Mouse (Mus musculus) left cerebral cortex, adult 8-10 months (tissue): ENCODE data around the gene Tnfrsf8. TPM values are rescaled to one million over a fixed set of nuclear protein-coding genes. Genes with fewer than 3 reads are reported as not detected.

ENCODE experiments used
- DNase-seq, 2 experiments: peaks; one replicate each; pipeline ENCODE4 v3.0.0; 2022; ENCODE audit warnings: low spot score in 2 of 2
- total RNA-seq, 4 experiments: library from RNA; stranded (reverse); gene quantifications; 2 replicates each; pipeline ENCODE4 v1.2.4; 2022

The Tnfrsf8 gene
- total RNA-seq, 4 experiments from 2014 or later, result 1.2 to 1.7 (median 1.6) TPM

DNA sequence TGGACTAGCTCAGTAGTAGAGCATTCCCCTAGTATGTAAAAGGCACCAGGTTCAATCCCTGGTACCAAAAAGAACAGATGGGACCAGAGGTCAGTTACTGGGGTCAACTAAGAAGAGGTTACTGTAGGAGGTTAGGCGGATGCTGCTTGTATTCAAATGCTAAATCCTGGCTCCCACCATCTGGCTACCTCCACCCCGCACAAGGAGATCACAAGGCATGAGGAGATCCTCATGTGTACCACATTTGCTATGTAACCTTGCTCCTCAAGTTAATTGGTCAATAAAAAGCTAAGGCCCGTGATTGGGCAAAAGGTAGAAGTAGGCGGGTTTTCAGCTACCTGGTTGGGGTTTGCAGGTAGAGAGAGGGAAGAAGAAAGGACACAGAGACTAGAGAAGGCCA lies 43.3 kb downstream of the Tnfrsf8 start:
- no peak for DNase-seq

DNA sequence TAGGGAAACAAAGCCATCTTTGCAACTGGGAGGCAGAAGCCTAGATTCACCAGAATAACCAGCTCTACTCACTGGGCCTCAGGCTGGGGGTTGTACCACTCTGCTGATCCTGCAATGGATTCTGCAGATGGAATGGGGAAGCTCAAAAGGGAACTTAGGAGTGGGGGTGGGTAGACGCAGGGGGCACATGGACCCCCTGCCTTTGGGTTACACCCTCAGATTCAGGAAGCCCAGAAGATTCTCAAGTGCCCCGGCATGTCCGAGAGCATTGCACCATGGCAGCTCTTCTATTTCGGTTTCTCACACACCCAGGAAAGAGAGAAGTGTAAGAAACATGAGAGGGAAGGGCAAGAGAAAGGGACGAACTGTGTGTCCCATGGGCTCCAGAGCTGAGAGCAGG lies 44.8 kb downstream of the Tnfrsf8 start:
- no peak for DNase-seq

DNA sequence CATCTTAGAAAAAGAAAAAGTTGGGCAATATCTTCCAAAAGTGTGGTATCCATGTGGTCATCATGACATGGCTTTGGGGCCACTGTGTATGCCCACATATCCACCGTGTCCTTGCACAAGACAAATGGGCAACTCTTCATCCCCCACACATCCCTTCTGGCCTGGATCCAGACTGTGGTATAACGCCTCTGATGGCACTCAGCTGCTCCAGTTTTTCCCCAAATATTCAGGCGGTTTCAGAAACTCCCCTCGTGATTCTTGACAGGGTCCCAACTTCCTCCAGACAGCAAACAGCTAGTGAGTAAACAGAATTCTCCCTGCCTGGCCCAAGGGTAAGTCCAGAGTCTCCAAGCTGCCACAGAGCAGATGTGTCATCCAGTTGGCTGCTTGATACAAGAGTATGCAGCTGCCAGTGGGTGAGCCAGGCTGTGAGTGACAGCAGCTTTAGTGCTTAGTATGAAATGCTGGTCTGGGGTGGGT lies 47.3 kb downstream of the Tnfrsf8 start:
- no peak for DNase-seq

- no peak for DNase-seq
Observed at GRCm38 (mm10) chr4:145266505-145266904, 48.5 kb downstream of the Tnfrsf8 start.

DNA sequence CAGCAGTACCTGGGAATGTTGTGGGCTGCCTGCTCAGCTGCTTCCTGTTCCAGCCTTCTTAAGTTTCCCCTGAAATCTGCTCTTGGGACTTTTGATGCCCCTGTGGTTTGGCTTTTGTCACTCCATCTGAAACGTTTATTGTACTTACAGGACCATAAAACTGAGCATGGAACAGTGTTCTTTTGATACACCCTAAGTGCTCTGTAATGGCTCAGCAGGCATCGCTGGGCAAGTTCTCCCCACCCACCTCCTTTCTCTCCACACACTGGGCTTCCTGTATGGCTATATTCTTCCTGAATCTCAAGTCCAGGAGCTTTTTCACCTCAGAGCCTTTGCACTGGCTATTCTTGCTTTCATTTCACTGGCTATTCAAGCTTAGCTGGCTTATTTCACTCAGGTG lies 50.2 kb downstream of the Tnfrsf8 start:
- DNase-seq, result no peak

DNA sequence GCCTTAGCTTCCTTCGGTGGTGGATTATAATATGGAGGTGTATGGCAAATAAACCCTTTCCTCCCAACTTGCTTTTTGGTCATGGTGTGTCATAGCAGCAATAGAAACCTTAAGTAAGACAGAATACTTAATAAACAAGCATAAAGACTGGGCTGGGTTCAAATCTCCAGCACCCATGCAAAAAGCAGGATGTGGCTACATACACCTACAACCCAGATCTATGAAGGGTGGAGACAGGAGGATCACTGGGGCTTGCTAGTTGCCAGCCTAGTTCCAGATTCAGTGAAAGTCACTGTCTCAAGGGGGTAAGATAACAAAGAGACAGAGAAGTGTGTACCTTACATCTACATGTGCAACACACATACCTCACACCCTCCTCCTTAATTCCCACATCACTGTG lies 51.4 kb downstream of the Tnfrsf8 start:
- no peak for DNase-seq

DNA sequence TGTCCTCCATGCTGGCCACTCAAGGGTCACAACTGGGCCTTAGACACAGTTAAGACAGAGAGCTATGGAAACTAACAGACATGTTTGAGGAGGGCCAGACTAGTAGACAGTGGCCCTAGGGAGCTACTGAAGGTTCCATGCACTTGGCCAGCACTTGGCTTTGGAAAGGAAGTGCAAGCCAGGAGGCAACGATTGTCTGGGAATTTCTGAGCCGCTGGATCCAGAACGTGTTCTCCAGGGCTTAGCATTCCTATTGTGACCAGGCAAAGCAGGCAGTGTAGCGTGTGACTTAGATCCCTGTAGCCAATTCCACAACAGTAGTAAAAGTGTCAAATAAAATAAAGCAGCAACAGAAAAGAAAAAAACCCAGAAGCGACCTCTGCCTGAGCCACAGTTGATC lies 54.2 kb downstream of the Tnfrsf8 start:
- DNase-seq, result no peak

DNA sequence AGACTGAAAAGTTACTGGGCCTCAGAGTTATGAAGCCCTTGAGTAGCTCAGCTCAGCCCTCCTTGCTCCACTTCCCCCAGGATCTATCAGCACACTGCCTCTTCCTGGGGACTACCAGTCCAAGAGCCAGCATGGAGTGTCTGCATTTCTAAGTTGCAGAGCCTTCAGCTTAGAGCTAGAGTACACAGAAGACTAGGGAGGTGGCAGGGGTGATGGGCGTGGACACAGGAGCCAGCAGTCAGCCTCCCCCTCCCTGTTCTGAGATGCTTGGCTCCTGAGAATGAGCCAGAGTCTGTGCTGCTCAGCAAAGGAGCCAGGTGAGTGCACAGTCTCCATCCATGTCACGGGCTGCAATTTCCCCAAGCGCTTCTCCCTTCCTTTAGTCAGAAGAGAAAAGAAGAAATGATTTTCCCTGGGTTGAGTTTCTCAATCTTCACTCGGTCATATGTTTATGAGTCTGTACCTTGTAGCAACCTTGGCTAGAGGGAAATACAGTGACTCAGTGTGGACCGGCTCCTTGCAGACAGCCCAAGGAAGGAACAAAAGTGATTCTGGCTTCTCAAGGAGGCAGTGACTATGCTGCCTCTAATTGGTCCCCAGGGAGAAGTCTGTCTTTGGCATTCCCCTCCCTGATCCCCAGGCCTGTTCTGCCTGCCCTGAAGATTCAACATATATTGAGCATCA lies 57.1 kb downstream of the Tnfrsf8 start:
- no peak for DNase-seq

GRCm38 (mm10) chr4:145256144-145256543 lies 58.8 kb downstream of the Tnfrsf8 start:
- DNase-seq, result no peak

DNA sequence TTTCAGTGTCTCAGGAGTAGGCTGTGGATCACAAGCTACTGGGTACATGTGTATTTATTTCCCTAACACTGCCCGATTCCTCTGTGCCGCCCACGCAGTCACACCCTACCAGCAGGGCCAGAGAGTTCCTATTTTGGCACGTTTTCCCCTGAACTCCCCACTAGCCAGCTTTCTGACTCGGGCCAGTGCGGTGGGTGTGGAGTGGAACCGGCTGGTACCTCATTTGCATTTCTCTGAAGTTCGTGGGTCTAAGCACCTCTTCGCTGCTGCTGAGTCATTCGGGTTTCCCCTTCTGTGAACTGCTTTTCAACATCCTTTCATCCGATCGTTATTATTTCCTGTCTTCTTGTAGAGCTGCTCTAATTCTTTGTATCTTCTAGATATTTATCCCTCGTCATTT lies 60.5 kb downstream of the Tnfrsf8 start:
- DNase-seq, result no peak

DNA sequence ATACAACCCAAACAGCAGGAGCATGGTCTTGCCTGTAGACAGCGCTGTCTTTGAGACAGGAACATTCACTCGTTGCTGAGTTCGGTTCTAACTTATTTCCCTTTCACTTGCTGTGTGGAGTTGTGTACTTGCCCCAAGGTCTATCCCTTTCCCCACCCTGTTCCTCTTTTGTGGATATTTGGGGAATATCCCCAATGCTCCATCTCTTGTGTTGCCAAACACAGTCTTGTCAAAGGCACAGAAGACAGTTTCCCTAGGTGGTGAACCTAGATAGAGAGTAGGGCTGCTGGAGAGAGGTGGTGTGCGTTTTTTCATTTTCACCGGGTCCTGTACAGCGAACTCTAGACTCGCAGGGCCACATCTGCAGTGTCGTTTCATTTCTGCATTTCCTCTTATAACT lies 62.4 kb downstream of the Tnfrsf8 start:
- DNase-seq, result no peak

DNA sequence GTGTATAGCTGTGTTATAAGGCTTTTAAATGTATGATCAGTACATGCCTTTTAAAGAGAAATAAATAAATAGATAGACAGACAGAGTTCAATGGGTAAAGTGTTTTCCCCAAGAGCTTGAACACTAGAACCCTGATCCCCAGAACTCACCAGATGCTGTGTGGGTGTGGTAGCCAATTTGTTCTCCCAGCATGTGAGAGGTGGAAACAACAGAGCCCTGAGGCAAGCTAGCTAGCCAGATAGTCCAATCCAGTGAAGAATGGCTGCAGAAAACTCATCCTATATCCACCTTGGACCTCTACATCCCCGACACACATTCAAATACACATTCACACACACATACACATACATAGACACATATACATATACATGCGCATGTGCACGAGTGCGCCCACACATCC lies 63.4 kb downstream of the Tnfrsf8 start:
- DNase-seq, result no peak

GRCm38 (mm10) chr4:145250002-145250401 lies 65.0 kb downstream of the Tnfrsf8 start:
- no peak for DNase-seq

GRCm38 (mm10) chr4:145247556-145247955 lies 67.4 kb downstream of the Tnfrsf8 start:
- DNase-seq, result no peak

GRCm38 (mm10) chr4:145246173-145247011 lies 68.6 kb downstream of the Tnfrsf8 start, which contains the start of gene Tnfrsf1b:
Gene Tnfrsf1b, minus strand, starts transcription at chr4:145246870.
- no peak for DNase-seq

- no peak for DNase-seq
Observed at GRCm38 (mm10) chr4:145245581-145245980, 69.4 kb downstream of the Tnfrsf8 start.

- DNase-seq, result no peak
Observed at GRCm38 (mm10) chr4:145244676-145245075, 70.3 kb downstream of the Tnfrsf8 start.

GRCm38 (mm10) chr4:145242719-145243350 lies 72.1 kb downstream of the Tnfrsf8 start:
- no peak for DNase-seq

DNA sequence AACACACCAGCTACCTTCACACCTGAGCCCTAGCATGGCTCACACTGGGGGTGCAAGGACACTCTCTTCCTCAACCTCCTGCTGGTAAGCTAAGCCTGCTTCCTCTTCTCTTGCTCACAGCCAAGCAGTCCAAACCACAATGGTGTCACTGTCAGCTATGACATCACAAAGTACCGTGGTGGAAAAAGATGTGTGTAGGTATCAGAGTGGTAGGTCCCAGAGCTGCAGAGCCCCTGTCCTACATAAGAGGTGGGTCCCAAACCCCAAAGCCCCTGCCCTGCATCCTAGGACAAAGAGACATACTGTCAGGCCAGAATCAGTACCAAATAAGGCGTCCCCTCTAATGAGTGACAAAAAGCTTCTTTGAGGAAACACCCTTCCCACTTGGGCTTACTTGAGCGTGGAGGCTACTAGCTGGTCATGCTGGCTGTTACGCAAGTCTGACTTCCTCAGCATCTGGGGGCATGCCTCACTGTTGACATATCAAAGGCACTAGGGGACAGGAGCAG lies 74.2 kb downstream of the Tnfrsf8 start:
- no peak for DNase-seq

- no peak for DNase-seq
Observed at GRCm38 (mm10) chr4:145239049-145239830, 75.7 kb downstream of the Tnfrsf8 start.

GRCm38 (mm10) chr4:145236027-145236426 lies 78.9 kb downstream of the Tnfrsf8 start:
- DNase-seq, result no peak
